Mouse (Mus musculus) cortical plate, adult 2 months (tissue): ENCODE results near the gene Ippk.

Source experiments
- CTCF ChIP-seq: fragments of 200-500 bp; IDR thresholded peaks from 2 replicates; pipeline ENCODE4 v1.5.1; 2011; ENCODE audit warnings: mild to moderate bottlenecking, control low read depth, low read length; ENCODE audit not compliant: insufficient read depth; ENCODE audit errors: extremely low read depth
- POLR2A ChIP-seq: fragments of 200-500 bp; IDR thresholded peaks from 2 replicates; pipeline ENCODE4 v1.6.1; 2011; ENCODE audit warnings: mild to moderate bottlenecking, low read length, control low read depth; ENCODE audit not compliant: insufficient read depth; ENCODE audit errors: extremely low read depth

GRCm38 (mm10) chr13:49461458-49462132 is 40.5 kb downstream of the Ippk start:
- TF ChIP-seq CTCF, result no peak
- no peak for TF ChIP-seq POLR2A
